Mouse (Mus musculus) B cell, adult 62 days (primary cell): ENCODE results near the gene Gzf1. TPM values are rescaled to one million over a fixed set of nuclear protein-coding genes. Genes with fewer than 3 reads are reported as not detected.

Source experiments
- total RNA-seq: library from RNA; stranded (reverse); gene quantifications from 4 replicates; pipeline ENCODE4 v1.2.4, GENCODE M21; 2023

Gzf1 gene
- total RNA-seq: 8.5 to 9.2 TPM (median 9.0 TPM) in 4 replicates

GRCm38 (mm10) chr2:148680775-148681291 lies at the start of gene Gzf1:
Gene Gzf1 (plus strand): TSS chr2:148681023.

GRCm38 (mm10) chr2:148672199-148673096 lies 8.4 kb upstream of the Gzf1 start, which contains the start of gene Nxt1:
Gene Nxt1 (plus strand): TSS chr2:148672601.

GRCm38 (mm10) chr2:148732327-148733000 lies 51.6 kb downstream of the Gzf1 start, which contains the start of gene Napb:
Gene Napb (minus strand): TSS chr2:148732467.

Other genes starting within 250 kb of the Gzf1 start
- 9.3 to 12.5 TPM (median 9.8 TPM) in 4 replicates for gene Cd93, start 237.5 kb upstream of the Gzf1 start, total RNA-seq
- gene Nxt1, start 8.4 kb upstream of the Gzf1 start, total RNA-seq: 9.6 to 12.9 TPM (median 11.8 TPM) in 4 replicates
- gene Napb, start 51.4 kb downstream of the Gzf1 start, total RNA-seq: 0.42 to 0.85 TPM (median 0.50 TPM) in 4 replicates
- gene Cstl1, start 69.3 kb downstream of the Gzf1 start, total RNA-seq: not detected in 4 replicates
- gene Cst11, start 90.5 kb downstream of the Gzf1 start, total RNA-seq: not detected in 4 replicates
- gene 8030411F24Rik, start 101.0 kb downstream of the Gzf1 start, total RNA-seq: not detected in 4 replicates
- gene Cst12, start 108.3 kb downstream of the Gzf1 start, total RNA-seq: not detected in 4 replicates
- not detected in 4 replicates for gene Cst8, start 117.8 kb downstream of the Gzf1 start, total RNA-seq
- not detected in 4 replicates for gene Cst13, start 139.1 kb downstream of the Gzf1 start, total RNA-seq
- gene Cst9, start 154.1 kb downstream of the Gzf1 start, total RNA-seq: not detected in 4 replicates
- gene 9230104L09Rik, start 184.0 kb downstream of the Gzf1 start, total RNA-seq: not detected in 4 replicates
- 149 to 170 TPM (median 162 TPM) in 4 replicates for gene Cst3, start 194.7 kb downstream of the Gzf1 start, total RNA-seq